Mouse (Mus musculus) midbrain, embryonic 13.5 days (tissue): ENCODE data around the gene Neb. TPM values are rescaled to one million over a fixed set of nuclear protein-coding genes. Genes with fewer than 3 reads are reported as not detected.

Source experiments
- ATAC-seq: fragments of 200-750 bp; cut with Nextera tagmentation; 2 replicates; pipeline ENCODE4 v1.8.0; 2017; ENCODE audit warnings: mild to moderate bottlenecking, moderate TSS enrichment, moderate library complexity
- H3K27ac ChIP-seq: fragments of 300-500 bp; sonication (generic); 2 replicates; pipeline ENCODE4 v1.5.1; 2015; ENCODE audit warnings: inconsistent platforms, mild to moderate bottlenecking, moderate library complexity
- H3K27me3 ChIP-seq: fragments of 300-500 bp; sonication (generic); 2 replicates; pipeline ENCODE4 v1.6.1; 2015; ENCODE audit warnings: mild to moderate bottlenecking, inconsistent platforms
- H3K36me3 ChIP-seq: fragments of 300-500 bp; sonication (generic); 2 replicates; pipeline ENCODE4 v1.6.1; 2015; ENCODE audit warnings: mild to moderate bottlenecking, inconsistent platforms
- H3K4me1 ChIP-seq: fragments of 300-500 bp; sonication (generic); replicated peaks from 2 replicates; pipeline ENCODE4 v1.6.1; 2015; ENCODE audit warnings: inconsistent platforms
- H3K4me2 ChIP-seq: fragments of 300-500 bp; sonication (generic); replicated peaks from 2 replicates; pipeline ENCODE4 v1.6.1; 2015; ENCODE audit warnings: moderate library complexity, mild to moderate bottlenecking, inconsistent platforms
- H3K4me3 ChIP-seq: fragments of 300-500 bp; sonication (generic); replicated peaks from 2 replicates; pipeline ENCODE4 v1.5.1; 2015; ENCODE audit warnings: mild to moderate bottlenecking, inconsistent platforms
- H3K9ac ChIP-seq: fragments of 300-500 bp; sonication (generic); replicated peaks from 2 replicates; pipeline ENCODE4 v1.6.1; 2015; ENCODE audit warnings: mild to moderate bottlenecking, inconsistent platforms
- H3K9me3 ChIP-seq: fragments of 300-500 bp; sonication (generic); 2 replicates; pipeline ENCODE4 v1.6.1; 2016; ENCODE audit warnings: mild to moderate bottlenecking, inconsistent platforms
- WGBS: fragments of 180-500 bp; shearing (Covaris S2); methylation state at CpG from one replicate; pipeline ENCODE4 v1.1.7; 2015; 5-methylcytosine and 5-hydroxymethylcytosine counted together
- polyA plus RNA-seq: library from polyadenylated mRNA; unstranded; fragments of >200 nt; fragmentation: Nextera tagmentation; extraction: Ambion mirVana; gene quantifications from 2 replicates; pipeline ENCODE4 v1.2.1, GENCODE M21; 2015

Neb gene
- polyA plus RNA-seq = 0.62 and 0.73 TPM in 2 replicates

GRCm38 (mm10) chr2:52378448-52378804 lies at the start of gene Neb:
Gene Neb, minus strand, starts transcription at chr2:52378474.
- no peak within 1 kb of the TSS for H3K9ac ChIP-seq
- no peaks in the 10 kb centered on the region for H3K4me1 ChIP-seq
- H3K4me2 ChIP-seq = no peak within 1 kb of the TSS
- no peak within 1 kb of the TSS for H3K4me3 ChIP-seq
- no peak within 1 kb of the TSS for H3K27ac ChIP-seq
- no peaks in the 10 kb centered on the region for H3K36me3 ChIP-seq
- H3K27me3 ChIP-seq = no peaks in the 10 kb centered on the region
- H3K9me3 ChIP-seq = no peaks in the 10 kb centered on the region
- no peak for ATAC-seq
- 54% methylated on average over 7 of the region's 7 CpGs for WGBS

GRCm38 (mm10) chr2:52427383-52427782 lies 49.1 kb upstream of the Neb start:
- Histone ChIP-seq H3K4me2 (no peak overlapping the region), H3K4me3 (no peak overlapping the region), H3K9ac (no peak overlapping the region), H3K4me1 (peaks cover 18% of the 10 kb centered on the region), H3K27me3 (peaks cover 5% of the 10 kb centered on the region; the same call in 1 of the 2 replicates), H3K27ac (no peak overlapping the region), H3K9me3 (no peaks in the 10 kb centered on the region), H3K36me3 (no peaks in the 10 kb centered on the region)
- ATAC-seq = no peak
- 90% methylated on average over 3 of the region's 3 CpGs for WGBS

DNA sequence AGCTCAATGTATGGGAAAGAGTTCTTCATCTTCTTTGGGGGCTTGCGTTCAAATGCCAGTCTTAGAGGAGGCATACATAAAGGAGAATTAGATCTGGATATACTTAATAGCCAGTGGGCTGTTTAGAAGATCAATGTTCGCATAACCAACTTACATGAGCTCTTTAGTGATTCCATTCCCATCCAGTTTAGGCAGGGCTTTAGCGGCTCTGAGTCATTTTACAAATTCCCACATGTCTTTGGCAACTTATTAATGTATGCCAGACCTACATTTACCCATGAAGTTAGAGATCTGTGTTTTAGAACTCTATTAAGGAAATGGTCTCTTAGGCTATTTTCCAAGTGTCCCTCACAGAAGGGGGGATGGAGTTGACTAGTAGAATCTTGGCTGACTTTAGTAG lies 47.8 kb upstream of the Neb start:
- ATAC-seq = no peak
- Histone ChIP-seq H3K36me3 (no peaks in the 10 kb centered on the region), H3K4me3 (no peak overlapping the region), H3K27me3 (peaks cover 5% of the 10 kb centered on the region; the same call in 1 of the 2 replicates), H3K27ac (no peak overlapping the region), H3K4me2 (no peak overlapping the region), H3K9ac (no peak overlapping the region), H3K4me1 (peaks cover 31% of the 10 kb centered on the region), H3K9me3 (no peaks in the 10 kb centered on the region)
- 88% methylated on average over 3 of the region's 3 CpGs for WGBS

- no peak for ATAC-seq
- Histone ChIP-seq H3K27me3 (peaks cover 5% of the 10 kb centered on the region; the same call in 1 of the 2 replicates), H3K4me2 (peak overlapping the region; percentile 65), H3K4me3 (peak overlapping the region; percentile 95), H3K27ac (no peak overlapping the region), H3K9ac (peak overlapping the region; percentile 96), H3K4me1 (peaks cover 32% of the 10 kb centered on the region), H3K9me3 (no peaks in the 10 kb centered on the region), H3K36me3 (no peaks in the 10 kb centered on the region)
- 27% methylated on average over 10 of the region's 10 CpGs for WGBS
Measured at GRCm38 (mm10) chr2:52425523-52425795, 47.2 kb upstream of the Neb start.

DNA sequence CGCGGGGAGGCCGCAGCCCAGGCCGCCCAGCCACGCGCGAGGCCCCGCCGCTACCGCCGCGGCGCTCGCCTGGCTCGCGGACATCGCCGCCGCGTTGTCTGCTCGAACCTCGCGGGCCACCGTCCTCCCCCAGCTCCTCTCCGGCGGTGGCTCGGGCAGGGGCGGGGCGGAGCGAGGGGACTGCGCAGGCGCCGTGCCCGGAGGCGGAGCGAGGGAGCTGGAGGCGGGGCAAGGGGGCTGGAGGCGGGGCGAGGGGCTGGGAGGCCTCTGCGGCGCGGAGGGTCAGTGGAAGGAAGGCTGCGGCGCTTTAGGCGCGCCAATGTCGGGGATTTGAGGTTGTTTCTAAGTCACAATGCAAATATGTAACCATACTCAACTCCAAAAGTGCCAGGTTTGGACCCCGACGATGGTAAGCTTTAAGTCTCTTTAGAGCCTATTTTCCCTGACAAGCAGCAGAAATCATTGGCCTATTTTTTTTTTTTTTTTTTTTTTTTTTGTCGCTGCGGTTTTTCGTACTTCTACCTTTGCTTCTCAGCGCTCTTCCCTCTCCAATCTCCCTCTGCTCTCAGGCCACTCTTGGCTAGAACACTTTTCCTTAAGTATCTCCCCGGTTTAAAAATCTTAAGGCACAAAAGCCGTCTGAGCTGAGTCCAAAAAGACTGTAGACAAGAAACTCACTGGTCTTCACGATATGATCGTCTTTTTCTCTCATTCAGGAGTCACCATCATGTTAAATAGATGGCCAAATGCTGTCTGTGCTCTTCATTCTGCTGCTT lies 46.7 kb upstream of the Neb start, which contains the start of gene Arl5a:
Arl5a (minus strand) TSS at position 155 of the 776 bp plus-strand sequence.
- peaks cover 5% of the 10 kb centered on the region; the same call in 1 of the 2 replicates for H3K27me3 ChIP-seq
- peak; percentile 97 for ATAC-seq
- no peaks in the 10 kb centered on the region for H3K9me3 ChIP-seq
- H3K4me3 ChIP-seq = peak within 1 kb of the TSS; percentile 95
- WGBS = under 1% methylated on average over 57 of the region's 57 CpGs
- H3K27ac ChIP-seq = peak within 1 kb of the TSS; percentile 89
- H3K9ac ChIP-seq = peak within 1 kb of the TSS; percentile 96
- H3K4me2 ChIP-seq = peak within 1 kb of the TSS; percentile 65
- H3K36me3 ChIP-seq = no peaks in the 10 kb centered on the region
- peaks cover 32% of the 10 kb centered on the region for H3K4me1 ChIP-seq

DNA sequence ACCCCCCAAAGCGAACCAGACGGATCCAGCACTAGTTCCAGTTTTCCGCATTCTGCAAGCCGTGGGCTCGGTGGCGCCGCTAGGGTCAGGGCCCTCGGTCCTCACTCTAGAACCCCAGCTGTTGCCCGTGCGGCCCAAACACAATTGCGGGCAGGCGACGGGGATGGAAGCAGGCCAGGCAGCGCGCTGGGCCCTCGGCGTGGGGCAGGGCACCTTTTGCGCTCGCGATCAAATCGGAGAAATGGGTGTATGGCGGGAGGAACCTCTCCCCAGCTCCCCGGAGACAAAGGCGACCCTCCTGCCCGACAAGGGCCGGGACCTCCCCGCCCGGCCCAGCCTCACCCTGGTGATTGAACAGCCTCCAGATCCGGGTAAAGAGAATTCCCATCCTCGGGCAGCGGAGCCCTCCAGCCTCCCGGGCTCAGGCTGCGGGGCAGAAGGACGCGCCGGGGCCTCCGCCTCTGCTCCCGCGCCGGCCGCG lies 46.0 kb upstream of the Neb start:
- Histone ChIP-seq H3K36me3 (no peaks in the 10 kb centered on the region), H3K27me3 (peaks cover 5% of the 10 kb centered on the region; the same call in 1 of the 2 replicates), H3K4me3 (peak overlapping the region; percentile 95), H3K27ac (peak overlapping the region; percentile 89), H3K9ac (peak overlapping the region; percentile 96), H3K4me2 (peak overlapping the region; percentile 65), H3K4me1 (peaks cover 32% of the 10 kb centered on the region), H3K9me3 (no peaks in the 10 kb centered on the region)
- WGBS = under 1% methylated on average over 42 of the region's 42 CpGs
- peak; percentile 92; the same call in 1 of the 2 replicates for ATAC-seq

GRCm38 (mm10) chr2:52423611-52424247 lies 45.5 kb upstream of the Neb start:
- Histone ChIP-seq H3K4me2 (peak overlapping the region; percentile 65), H3K9me3 (no peaks in the 10 kb centered on the region), H3K36me3 (no peaks in the 10 kb centered on the region), H3K4me3 (peak overlapping the region; percentile 95), H3K4me1 (peaks cover 32% of the 10 kb centered on the region), H3K9ac (peak overlapping the region; percentile 96), H3K27ac (no peak overlapping the region), H3K27me3 (peaks cover 5% of the 10 kb centered on the region; the same call in 1 of the 2 replicates)
- ATAC-seq = no peak
- WGBS = 3% methylated on average over 16 of the region's 16 CpGs

GRCm38 (mm10) chr2:52422871-52423610 lies 44.8 kb upstream of the Neb start:
- ATAC-seq = no peak
- no peaks in the 10 kb centered on the region for H3K9me3 ChIP-seq
- peak overlapping the region; percentile 95 for H3K4me3 ChIP-seq
- peak overlapping the region; percentile 65 for H3K4me2 ChIP-seq
- WGBS = 59% methylated on average over 8 of the region's 8 CpGs
- peak overlapping the region; percentile 96 for H3K9ac ChIP-seq
- H3K27me3 ChIP-seq = peaks cover 5% of the 10 kb centered on the region; the same call in 1 of the 2 replicates
- no peaks in the 10 kb centered on the region for H3K36me3 ChIP-seq
- no peak overlapping the region for H3K27ac ChIP-seq
- H3K4me1 ChIP-seq = peaks cover 32% of the 10 kb centered on the region

GRCm38 (mm10) chr2:52421197-52421596 lies 42.9 kb upstream of the Neb start:
- no peak for ATAC-seq

GRCm38 (mm10) chr2:52420001-52420710 lies 41.9 kb upstream of the Neb start:
- Histone ChIP-seq H3K4me3 (no peak overlapping the region), H3K27ac (no peak overlapping the region), H3K9me3 (peaks cover 16% of the 10 kb centered on the region; the same call in 1 of the 2 replicates), H3K36me3 (peaks cover 20% of the 10 kb centered on the region), H3K27me3 (no peaks in the 10 kb centered on the region), H3K4me1 (peaks cover 27% of the 10 kb centered on the region), H3K4me2 (no peak overlapping the region), H3K9ac (no peak overlapping the region)
- no peak for ATAC-seq
- WGBS = 94% methylated on average over 7 of the region's 7 CpGs

More at GRCm38 (mm10) chr2:52421197-52421596, 42.9 kb upstream of the Neb start:
- Histone ChIP-seq H3K27me3 (peaks cover 4% of the 10 kb centered on the region; the same call in 1 of the 2 replicates), H3K9ac (no peak overlapping the region), H3K36me3 (peaks cover 10% of the 10 kb centered on the region), H3K4me2 (no peak overlapping the region), H3K27ac (no peak overlapping the region), H3K4me1 (peaks cover 32% of the 10 kb centered on the region), H3K9me3 (peaks cover 10% of the 10 kb centered on the region; the same call in 1 of the 2 replicates), H3K4me3 (no peak overlapping the region)
- 68% methylated on average over 6 of the region's 6 CpGs for WGBS

GRCm38 (mm10) chr2:52419295-52419694 lies 41.0 kb upstream of the Neb start:
- 88% methylated on average over 6 of the region's 6 CpGs for WGBS
- no peaks in the 10 kb centered on the region for H3K27me3 ChIP-seq
- H3K4me1 ChIP-seq = peaks cover 27% of the 10 kb centered on the region
- peaks cover 27% of the 10 kb centered on the region for H3K36me3 ChIP-seq
- H3K9me3 ChIP-seq = peaks cover 16% of the 10 kb centered on the region; the same call in 1 of the 2 replicates
- no peak for ATAC-seq
- H3K9ac ChIP-seq = no peak overlapping the region
- no peak overlapping the region for H3K27ac ChIP-seq
- H3K4me2 ChIP-seq = no peak overlapping the region
- H3K4me3 ChIP-seq = no peak overlapping the region
